Mouse (Mus musculus) bone marrow macrophage, adult 2 months (primary cell): ENCODE data around the gene Itga8.

Experiments used
- CTCF ChIP-seq: IDR thresholded peaks from 2 replicates; pipeline ENCODE4 v1.5.1; 2012; ENCODE audit warnings: low read depth, mild to moderate bottlenecking, low read length, moderate library complexity
- POLR2A ChIP-seq: IDR thresholded peaks from 2 replicates; pipeline ENCODE4 v1.6.1; 2012; ENCODE audit warnings: mild to moderate bottlenecking, low read depth, low read length, borderline replicate concordance

- TF ChIP-seq CTCF (no peak), POLR2A (no peak)
These were observed 23.7 kb upstream of the Itga8 start for GRCm38 (mm10) chr2:12325417-12325816.
